Comparison of ENCODE assay signal across 10 mouse cellular contexts in the genomic region with DNA sequence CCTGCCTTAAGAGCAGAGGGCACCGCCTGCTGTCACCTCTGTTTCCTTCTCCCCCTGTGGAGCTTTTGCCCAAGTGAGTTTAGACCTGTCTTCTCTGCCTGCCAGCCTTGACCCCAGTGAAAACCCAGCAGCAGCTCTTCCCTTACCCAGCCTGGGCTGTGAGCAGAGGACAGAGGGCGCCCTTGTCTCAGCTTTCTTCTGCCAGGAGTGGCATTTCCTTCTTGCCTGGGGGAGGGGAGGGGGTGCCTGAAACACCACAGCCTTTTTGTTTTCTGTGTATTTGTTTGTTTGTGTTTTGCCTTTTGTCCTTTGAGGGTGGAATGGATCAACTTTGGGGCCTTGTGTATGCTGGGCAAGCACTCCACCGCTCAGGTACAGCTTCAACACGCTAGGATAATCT. TPM values are rescaled to one million over a fixed set of nuclear protein-coding genes. Genes with fewer than 3 reads are reported as not detected.
DNase-seq lines count a peak whose midpoint lies in the region; ATAC-seq and TF ChIP-seq lines count a peak whose summit lies in the region.
"Had no signal": no experiment of that assay in that cellular context is flagged by ENCODE, and none has a peak within 500 bp of the region (broad histone marks: within the 10 kb centered on the region; RNA-seq: fewer than 3 reads in every experiment).

No protein-coding gene starts in this region.

- no peak for ATAC-seq in inflammation-experienced regulatory T-cells, adult 6 months
- ATAC-seq in granulocyte monocyte progenitor cell, adult 5-6 weeks (replicated peaks; ENCODE audit: poor library complexity, severe bottlenecking) = no peak

- H3K4me1 ChIP-seq in bone marrow macrophage, adult 2 months (ENCODE audit: control insufficient read depth, insufficient read depth, low read length) = peaks cover 37% of the 10 kb centered on the region

- no peak overlapping the region for H3K4me3 ChIP-seq in layer of hippocampus, adult 2 months
- no peak overlapping the region for H3K4me3 ChIP-seq in bone marrow macrophage, adult 2 months (ENCODE audit: insufficient read depth, low read length)

- TF ChIP-seq CTCF in layer of hippocampus, adult 2 months (conservative IDR thresholded peaks at IDR 0.05) = peak; percentile 33
- peak; percentile 21; the same call in 1 of the 2 replicates for TF ChIP-seq CTCF in bone marrow macrophage, adult 2 months (IDR thresholded peaks at IDR 0.05; ENCODE audit: low read depth, low read length)

- TF ChIP-seq POLR2A in bone marrow macrophage, adult 2 months (IDR thresholded peaks at IDR 0.05; ENCODE audit: borderline replicate concordance, low read depth, low read length) = no peak

- 0 out of 2 replicates have a peak overlapping the region, but pooled peaks have one; percentile 28 for H3K27ac ChIP-seq in layer of hippocampus, adult 2 months
- H3K27ac ChIP-seq in bone marrow macrophage, adult 2 months (ENCODE audit: insufficient read depth, low read depth, low read length) = no peak overlapping the region

- DNase-seq in adrenal gland, postnatal 14 days = peak; percentile 50
- no peak for DNase-seq in adrenal gland, adult 18-20 months (ENCODE audit: low spot score in 2 of 2)
- no peak for DNase-seq in layer of hippocampus, adult 2 months (ENCODE audit: low spot score in 2 of 2)
- no peak for DNase-seq in layer of hippocampus, postnatal 25 days (ENCODE audit: extremely low spot score in 1 of 2, low spot score in 1 of 2)
- peak; percentile 53 for DNase-seq in lung, postnatal 36 days
- DNase-seq: adrenal gland, adult 8-10 months; spleen, adult 18-20 months had no signal

RNA-seq across cellular contexts. Expression of a gene that starts 50.9 kb away (rescaled TPM):
- total RNA-seq in adrenal gland, postnatal 14 days (2021) = 17.2 and 28.1 TPM in 2 replicates
- total RNA-seq in adrenal gland, adult 18-20 months (2021) = 10 to 100 TPM; 12.9 to 13.6 TPM
- total RNA-seq in layer of hippocampus, adult 2 months (2021) = 10 to 100 TPM in 1 of 2 experiments, 1 to 10 TPM in 1; 9.4 to 10.8 TPM
- total RNA-seq in layer of hippocampus, postnatal 25 days (2021) = 10 to 100 TPM in 1 of 2 experiments, 1 to 10 TPM in 1; 9.3 to 12.8 TPM
- polyA plus RNA-seq in bone marrow macrophage, adult 2 months (2012; ENCODE audit: insufficient read depth, insufficient read length, missing spikeins) = 113 and 114 TPM in 2 replicates
- polyA plus RNA-seq in inflammation-experienced regulatory T-cells, adult 6 months (2017; shearing (Covaris generic)) = 10 to 100 TPM; 28.6 to 38.2 (median 31.7) TPM
- 41.5 and 48.4 TPM in 2 replicates for total RNA-seq in granulocyte monocyte progenitor cell, adult 5-6 weeks (2014; fragmentation: Nextera tagmentation)
- total RNA-seq in granulocyte monocyte progenitor cell, adult 5-6 weeks (2017) = 70.0 and 71.0 TPM in 2 replicates

Comparison
In these comparisons a context has a peak if more than half of its experiments do, and no peak if none do; other contexts are left out.
1. DNase-seq: peak in adrenal gland, postnatal 14 days (single experiment) and lung, postnatal 36 days (single experiment); none in adrenal gland, adult 18-20 months (0 of 2), layer of hippocampus, adult 2 months (0 of 2) and layer of hippocampus, postnatal 25 days (0 of 2).